Mouse (Mus musculus): ENCODE measurements around the gene Cmss1. TPM values are rescaled to one million over a fixed set of nuclear protein-coding genes. Genes with fewer than 3 reads are reported as not detected.

The Cmss1 gene
- polyA plus RNA-seq, 1 experiment, result 14.1 TPM

DNA sequence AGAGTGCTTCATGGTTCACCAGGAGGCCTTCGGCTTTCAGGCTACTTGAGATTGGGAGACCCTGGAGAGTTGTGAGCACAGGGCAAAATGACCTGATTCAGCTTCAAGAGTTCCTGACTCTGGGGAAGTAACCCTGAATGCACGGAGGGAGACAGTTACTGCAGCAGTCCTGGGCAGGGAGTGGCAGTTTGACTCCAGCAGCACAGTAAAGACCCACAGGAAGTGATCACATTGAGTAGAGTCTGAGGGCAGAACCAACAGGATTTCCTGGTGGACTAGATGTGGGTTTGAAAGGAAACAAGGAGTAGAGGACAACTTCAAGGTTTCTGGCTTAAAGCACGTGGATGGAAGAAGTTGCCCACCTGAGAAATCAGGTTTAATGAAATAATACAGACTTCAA lies 172.0 kb downstream of the Cmss1 start:
- no peak overlapping the region for H3K27ac ChIP-seq (ENCODE audit: insufficient read depth, low read length)
- no peaks in the 10 kb centered on the region for H3K9me3 ChIP-seq (replicated peaks; ENCODE audit: control insufficient read depth, insufficient read depth, low read length, poor library complexity, severe bottlenecking)
- TF ChIP-seq EP300 (IDR thresholded peaks at IDR 0.05; ENCODE audit: insufficient read depth, low read depth, low read length) (no peak), CTCF (IDR thresholded peaks at IDR 0.05; ENCODE audit: low read depth, low read length) (no peak)
- H3K4me1 ChIP-seq (ENCODE audit: control insufficient read depth, insufficient read depth, low read length), result peaks cover under 1% of the 10 kb centered on the region
- H3K36me3 ChIP-seq (ENCODE audit: control insufficient read depth, insufficient read depth, low read length, poor library complexity, severe bottlenecking), result no peaks in the 10 kb centered on the region
- no peak overlapping the region for H3K4me3 ChIP-seq (ENCODE audit: low read depth, low read length)
- no peak overlapping the region for H3K9ac ChIP-seq (ENCODE audit: low read depth, poor library complexity, severe bottlenecking)
- H3K27me3 ChIP-seq (ENCODE audit: control insufficient read depth, insufficient read depth, low read length, poor library complexity, severe bottlenecking), result no peaks in the 10 kb centered on the region

GRCm38 (mm10) chr16:57433671-57434070 lies 173.0 kb downstream of the Cmss1 start:
- TF ChIP-seq CTCF (IDR thresholded peaks at IDR 0.05; ENCODE audit: low read depth, low read length) (no peak), POLR2A (IDR thresholded peaks at IDR 0.05; ENCODE audit: insufficient read depth, low read length) (no peak), EP300 (IDR thresholded peaks at IDR 0.05; ENCODE audit: insufficient read depth, low read depth, low read length) (no peak)
- Histone ChIP-seq H3K4me1 (ENCODE audit: control insufficient read depth, insufficient read depth, low read length) (no peaks in the 10 kb centered on the region), H3K27ac (ENCODE audit: insufficient read depth, low read length) (no peak overlapping the region), H3K9ac (ENCODE audit: low read depth, poor library complexity, severe bottlenecking) (no peak overlapping the region), H3K4me3 (ENCODE audit: low read depth, low read length) (no peak overlapping the region), H3K36me3 (ENCODE audit: control insufficient read depth, insufficient read depth, low read length, poor library complexity, severe bottlenecking) (no peaks in the 10 kb centered on the region), H3K9me3 (replicated peaks; ENCODE audit: control insufficient read depth, insufficient read depth, low read length, poor library complexity, severe bottlenecking) (no peaks in the 10 kb centered on the region), H3K27me3 (ENCODE audit: control insufficient read depth, insufficient read depth, low read length, poor library complexity, severe bottlenecking) (no peaks in the 10 kb centered on the region)

GRCm38 (mm10) chr16:57433173-57433572 lies 173.5 kb downstream of the Cmss1 start:
- Histone ChIP-seq H3K27me3 (ENCODE audit: control insufficient read depth, insufficient read depth, low read length, poor library complexity, severe bottlenecking) (no peaks in the 10 kb centered on the region), H3K4me3 (ENCODE audit: low read depth, low read length) (no peak overlapping the region), H3K4me1 (ENCODE audit: control insufficient read depth, insufficient read depth, low read length) (no peaks in the 10 kb centered on the region), H3K27ac (ENCODE audit: insufficient read depth, low read length) (no peak overlapping the region), H3K36me3 (ENCODE audit: control insufficient read depth, insufficient read depth, low read length, poor library complexity, severe bottlenecking) (no peaks in the 10 kb centered on the region), H3K9me3 (replicated peaks; ENCODE audit: control insufficient read depth, insufficient read depth, low read length, poor library complexity, severe bottlenecking) (no peaks in the 10 kb centered on the region), H3K9ac (ENCODE audit: low read depth, poor library complexity, severe bottlenecking) (no peak overlapping the region)
- TF ChIP-seq POLR2A (IDR thresholded peaks at IDR 0.05; ENCODE audit: insufficient read depth, low read length) (no peak), CTCF (IDR thresholded peaks at IDR 0.05; ENCODE audit: low read depth, low read length) (no peak), EP300 (IDR thresholded peaks at IDR 0.05; ENCODE audit: insufficient read depth, low read depth, low read length) (no peak)

- no peaks in the 10 kb centered on the region for H3K9me3 ChIP-seq (replicated peaks; ENCODE audit: control insufficient read depth, insufficient read depth, low read length, poor library complexity, severe bottlenecking)
- H3K27ac ChIP-seq (ENCODE audit: insufficient read depth, low read length), result no peak overlapping the region
- no peak for TF ChIP-seq EP300 (IDR thresholded peaks at IDR 0.05; ENCODE audit: insufficient read depth, low read depth, low read length)
- TF ChIP-seq POLR2A (IDR thresholded peaks at IDR 0.05; ENCODE audit: insufficient read depth, low read length), result no peak
- TF ChIP-seq CTCF (IDR thresholded peaks at IDR 0.05; ENCODE audit: low read depth, low read length), result no peak
- H3K4me3 ChIP-seq (ENCODE audit: low read depth, low read length), result no peak overlapping the region
- H3K4me1 ChIP-seq (ENCODE audit: control insufficient read depth, insufficient read depth, low read length), result no peaks in the 10 kb centered on the region
- H3K36me3 ChIP-seq (ENCODE audit: control insufficient read depth, insufficient read depth, low read length, poor library complexity, severe bottlenecking), result no peaks in the 10 kb centered on the region
- no peaks in the 10 kb centered on the region for H3K27me3 ChIP-seq (ENCODE audit: control insufficient read depth, insufficient read depth, low read length, poor library complexity, severe bottlenecking)
- no peak overlapping the region for H3K9ac ChIP-seq (ENCODE audit: low read depth, poor library complexity, severe bottlenecking)
Measured at GRCm38 (mm10) chr16:57431294-57431693, 175.4 kb downstream of the Cmss1 start.

GRCm38 (mm10) chr16:57428977-57429376 lies 177.7 kb downstream of the Cmss1 start:
- TF ChIP-seq CTCF (IDR thresholded peaks at IDR 0.05; ENCODE audit: low read depth, low read length), result no peak
- no peak for TF ChIP-seq POLR2A (IDR thresholded peaks at IDR 0.05; ENCODE audit: insufficient read depth, low read length)
- no peak for TF ChIP-seq EP300 (IDR thresholded peaks at IDR 0.05; ENCODE audit: insufficient read depth, low read depth, low read length)
- Histone ChIP-seq H3K4me1 (ENCODE audit: control insufficient read depth, insufficient read depth, low read length) (no peaks in the 10 kb centered on the region), H3K4me3 (ENCODE audit: low read depth, low read length) (no peak overlapping the region), H3K36me3 (ENCODE audit: control insufficient read depth, insufficient read depth, low read length, poor library complexity, severe bottlenecking) (no peaks in the 10 kb centered on the region), H3K27ac (ENCODE audit: insufficient read depth, low read length) (no peak overlapping the region), H3K9ac (ENCODE audit: low read depth, poor library complexity, severe bottlenecking) (no peak overlapping the region), H3K27me3 (ENCODE audit: control insufficient read depth, insufficient read depth, low read length, poor library complexity, severe bottlenecking) (no peaks in the 10 kb centered on the region), H3K9me3 (replicated peaks; ENCODE audit: control insufficient read depth, insufficient read depth, low read length, poor library complexity, severe bottlenecking) (no peaks in the 10 kb centered on the region)

- no peak for TF ChIP-seq POLR2A (IDR thresholded peaks at IDR 0.05; ENCODE audit: insufficient read depth, low read length)
- TF ChIP-seq CTCF (IDR thresholded peaks at IDR 0.05; ENCODE audit: low read depth, low read length), result no peak
- no peak for TF ChIP-seq EP300 (IDR thresholded peaks at IDR 0.05; ENCODE audit: insufficient read depth, low read depth, low read length)
- no peaks in the 10 kb centered on the region for H3K36me3 ChIP-seq (ENCODE audit: control insufficient read depth, insufficient read depth, low read length, poor library complexity, severe bottlenecking)
- H3K9me3 ChIP-seq (replicated peaks; ENCODE audit: control insufficient read depth, insufficient read depth, low read length, poor library complexity, severe bottlenecking), result no peaks in the 10 kb centered on the region
- no peaks in the 10 kb centered on the region for H3K27me3 ChIP-seq (ENCODE audit: control insufficient read depth, insufficient read depth, low read length, poor library complexity, severe bottlenecking)
- no peak overlapping the region for H3K27ac ChIP-seq (ENCODE audit: insufficient read depth, low read length)
- H3K4me1 ChIP-seq (ENCODE audit: control insufficient read depth, insufficient read depth, low read length), result no peaks in the 10 kb centered on the region
- H3K4me3 ChIP-seq (ENCODE audit: low read depth, low read length), result no peak overlapping the region
- no peak overlapping the region for H3K9ac ChIP-seq (ENCODE audit: low read depth, poor library complexity, severe bottlenecking)
Measured at GRCm38 (mm10) chr16:57427516-57428285, 179.0 kb downstream of the Cmss1 start.

All from ES-Bruce4 (cell line).